Mouse (Mus musculus) forebrain, embryonic 14.5 days (tissue): ENCODE measurements at regions not wholly inside any gene's neighbourhood (a gene's known extent, or its start where the extent isn't known, plus 50 kb on each side); places are given as distances from the start of the nearest gene placed in this dataset.
A peak's percentile ranks its signal among the peaks of the same experiment; 100 is the strongest.
"Not testable (repeated sequence)": the region's sequence is repeated elsewhere in the genome, so short reads cannot be mapped to it uniquely, and the experiment has no call there.

Experiments
- ATAC-seq: fragments of 200-750 bp; cut with Nextera tagmentation; 2 replicates; pipeline ENCODE4 v1.8.0; 2017; ENCODE audit warnings: mild to moderate bottlenecking, moderate library complexity
- DNase-seq: peaks from one replicate; pipeline ENCODE4 v3.0.0-alpha.2; 2015; ENCODE audit warnings: low spot score
- H3K27ac ChIP-seq: fragments of 300-500 bp; sonication (generic); 2 replicates; pipeline ENCODE4 v1.5.1; 2014; ENCODE audit warnings: low read depth, mild to moderate bottlenecking, control low read depth, low read length, moderate library complexity
- H3K27me3 ChIP-seq: fragments of 300-500 bp; sonication (generic); replicated peaks from 2 replicates; pipeline ENCODE4 v1.6.1; 2014; ENCODE audit warnings: low read length, control low read depth, mixed read lengths; ENCODE audit not compliant: control insufficient read depth, insufficient read depth
- H3K36me3 ChIP-seq: fragments of 300-500 bp; sonication (generic); 2 replicates; pipeline ENCODE4 v1.6.1; 2014; ENCODE audit warnings: low read length, control low read depth; ENCODE audit not compliant: control insufficient read depth, insufficient read depth
- H3K4me1 ChIP-seq: fragments of 300-500 bp; sonication (generic); 2 replicates; pipeline ENCODE4 v1.6.1; 2014; ENCODE audit warnings: antibody characterized with exemption, low read length, control low read depth; ENCODE audit not compliant: control insufficient read depth, insufficient read depth
- H3K4me2 ChIP-seq: fragments of 300-500 bp; sonication (generic); 2 replicates; pipeline ENCODE4 v1.6.1; 2014; ENCODE audit warnings: mild to moderate bottlenecking, control low read depth, low read length
- H3K4me3 ChIP-seq: fragments of 300-500 bp; sonication (generic); 2 replicates; pipeline ENCODE4 v1.5.1; 2014; ENCODE audit warnings: low read depth, low read length, control low read depth
- H3K9ac ChIP-seq: fragments of 300-500 bp; sonication (generic); 2 replicates; pipeline ENCODE4 v1.6.1; 2014; ENCODE audit warnings: mild to moderate bottlenecking, low read length, control low read depth, moderate library complexity
- H3K9me3 ChIP-seq: fragments of 300-500 bp; sonication (generic); replicated peaks from 2 replicates; pipeline ENCODE4 v1.6.1; 2016; ENCODE audit warnings: low read length, control low read depth, mixed read lengths; ENCODE audit not compliant: control insufficient read depth
- WGBS: fragments of 180-500 bp; shearing (Covaris S2); extraction: QIAGEN DNeasy Blood & Tissue Kit; methylation state at CpG from one replicate; pipeline ENCODE4 v1.1.7; 2014; 5-methylcytosine and 5-hydroxymethylcytosine counted together

- peak; percentile 29 for DNase-seq
- 72% methylated on average over 2 of the region's 2 CpGs for WGBS
- no peak overlapping the region for H3K4me2 ChIP-seq
- H3K4me3 ChIP-seq: no peak overlapping the region
- no peak overlapping the region for H3K9ac ChIP-seq
- no peaks in the 10 kb centered on the region for H3K27me3 ChIP-seq
- H3K4me1 ChIP-seq: no peaks in the 10 kb centered on the region
- ATAC-seq: peak; percentile 15; the same call in 1 of the 2 replicates
- H3K36me3 ChIP-seq: no peaks in the 10 kb centered on the region
- no peak overlapping the region for H3K27ac ChIP-seq
- no peaks in the 10 kb centered on the region for H3K9me3 ChIP-seq
Measured at GRCm38 (mm10) chr1:49537965-49538364, 1362.5 kb upstream of the Tmeff2 start.

GRCm38 (mm10) chr1:49572101-49572500, 1328.3 kb upstream of the Tmeff2 start:
- not testable (repeated sequence) for H3K36me3 ChIP-seq, H3K27ac ChIP-seq, H3K4me3 ChIP-seq, H3K4me1 ChIP-seq, ATAC-seq, H3K9me3 ChIP-seq, H3K4me2 ChIP-seq, DNase-seq, H3K9ac ChIP-seq, H3K27me3 ChIP-seq

GRCm38 (mm10) chr1:49572561-49572960, 1327.9 kb upstream of the Tmeff2 start:
- no peak for DNase-seq

More at GRCm38 (mm10) chr1:49572561-49572960, 1327.9 kb upstream of the Tmeff2 start:
- H3K4me3 ChIP-seq: no peak overlapping the region
- H3K4me2 ChIP-seq: no peak overlapping the region
- no peaks in the 10 kb centered on the region for H3K27me3 ChIP-seq
- no peak overlapping the region for H3K9ac ChIP-seq
- H3K36me3 ChIP-seq: no peaks in the 10 kb centered on the region
- 83% methylated on average over 2 of the region's 2 CpGs for WGBS
- H3K9me3 ChIP-seq: no peaks in the 10 kb centered on the region
- ATAC-seq: no peak
- H3K27ac ChIP-seq: no peak overlapping the region
- no peaks in the 10 kb centered on the region for H3K4me1 ChIP-seq
